Mouse (Mus musculus): Measurements from ENCODE around the gene Sstr3. TPM values are rescaled to one million over a fixed set of nuclear protein-coding genes. Genes with fewer than 3 reads are reported as not detected.

The Sstr3 gene
- polyA plus RNA-seq, 1 experiment from 2014 or later, result 0.64 TPM

DNA sequence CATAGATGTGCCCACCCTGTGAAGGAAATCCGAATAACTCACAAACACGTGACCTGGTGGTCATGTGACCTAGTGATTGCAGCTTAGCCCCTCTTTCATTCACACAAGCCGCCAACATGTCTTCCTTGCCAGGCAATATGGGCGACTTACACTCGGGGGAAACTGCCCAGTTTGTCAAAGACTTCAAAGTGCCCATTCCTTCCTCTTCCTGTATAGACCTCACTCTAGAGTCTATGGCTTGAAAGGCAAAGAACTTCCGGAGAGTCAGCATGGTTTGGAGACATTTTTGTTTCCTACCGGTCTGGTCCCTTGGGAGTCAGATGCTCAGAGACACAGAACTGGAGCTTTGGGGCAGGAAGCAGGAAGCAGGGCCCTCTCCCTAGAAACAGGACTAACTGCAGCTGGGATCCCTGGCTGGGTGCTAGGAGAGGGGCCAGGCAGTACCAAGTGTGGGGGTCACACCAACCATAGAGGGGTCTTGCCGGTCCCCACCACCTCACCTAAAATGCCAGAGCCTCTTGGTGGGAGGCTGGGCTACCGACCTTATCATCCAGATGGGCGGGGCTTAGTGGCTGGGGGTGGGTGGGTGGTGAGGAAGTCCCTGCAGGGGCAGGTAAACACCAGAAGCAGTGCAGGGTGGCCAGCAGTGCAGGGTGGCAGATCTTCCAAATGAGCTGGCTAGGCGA lies 15.6 kb downstream of the Sstr3 start:
- DNase-seq (ENCODE audit: low spot score) (no peak), ATAC-seq (ENCODE audit: low FRiP score) (no peak)
- H3K9me3 ChIP-seq (ENCODE audit: control insufficient read depth, low read length), result no peaks in the 10 kb centered on the region
- H3K36me3 ChIP-seq (replicated peaks; ENCODE audit: control insufficient read depth, insufficient read depth), result no peaks in the 10 kb centered on the region
- peak overlapping the region; percentile 21 for H3K4me3 ChIP-seq (replicated peaks; ENCODE audit: low read length)
- H3K27me3 ChIP-seq (ENCODE audit: control insufficient read depth, insufficient read depth, low read length), result no peaks in the 10 kb centered on the region
- H3K4me2 ChIP-seq (replicated peaks), result peak overlapping the region; percentile 42
- peaks cover 26% of the 10 kb centered on the region for H3K4me1 ChIP-seq (replicated peaks; ENCODE audit: control insufficient read depth, insufficient read depth, low read length)
- no peak overlapping the region; the same call in 1 of the 2 replicates for H3K27ac ChIP-seq
- 58% methylated on average over 10 of the region's 11 CpGs for WGBS
- peak overlapping the region; percentile 31 for H3K9ac ChIP-seq

DNA sequence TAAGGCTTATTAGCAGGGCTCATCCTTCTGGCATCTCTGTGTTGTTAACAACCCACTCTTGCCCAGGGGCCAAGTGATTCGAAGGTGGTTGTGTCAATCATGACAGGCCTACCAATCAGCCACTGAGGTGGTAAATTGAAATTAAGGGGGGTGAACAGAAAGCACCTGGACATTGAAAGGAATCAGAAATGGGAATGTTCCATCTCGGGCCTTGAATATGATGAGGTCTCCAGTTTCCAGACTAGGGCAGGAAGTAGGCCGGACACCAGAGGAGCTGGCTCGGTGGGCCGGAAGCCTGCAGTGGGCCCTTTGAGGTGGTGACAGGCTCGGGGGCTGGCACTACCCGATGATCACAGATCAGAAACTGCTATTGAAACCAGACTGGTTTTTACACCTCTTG lies 16.5 kb downstream of the Sstr3 start:
- Histone ChIP-seq H3K9ac (no peak overlapping the region), H3K4me2 (replicated peaks) (0 out of 2 replicates have a peak overlapping the region, but pooled peaks have one; percentile 42), H3K9me3 (ENCODE audit: control insufficient read depth, low read length) (no peaks in the 10 kb centered on the region), H3K36me3 (replicated peaks; ENCODE audit: control insufficient read depth, insufficient read depth) (no peaks in the 10 kb centered on the region), H3K4me3 (replicated peaks; ENCODE audit: low read length) (no peak overlapping the region), H3K27ac (0 out of 2 replicates have a peak overlapping the region, but pooled peaks have one; percentile 5), H3K4me1 (replicated peaks; ENCODE audit: control insufficient read depth, insufficient read depth, low read length) (peaks cover 26% of the 10 kb centered on the region), H3K27me3 (ENCODE audit: control insufficient read depth, insufficient read depth, low read length) (no peaks in the 10 kb centered on the region)
- 86% methylated on average over 7 of the region's 7 CpGs for WGBS
- ATAC-seq (ENCODE audit: low FRiP score), result no peak
- DNase-seq (ENCODE audit: low spot score), result no peak

DNA sequence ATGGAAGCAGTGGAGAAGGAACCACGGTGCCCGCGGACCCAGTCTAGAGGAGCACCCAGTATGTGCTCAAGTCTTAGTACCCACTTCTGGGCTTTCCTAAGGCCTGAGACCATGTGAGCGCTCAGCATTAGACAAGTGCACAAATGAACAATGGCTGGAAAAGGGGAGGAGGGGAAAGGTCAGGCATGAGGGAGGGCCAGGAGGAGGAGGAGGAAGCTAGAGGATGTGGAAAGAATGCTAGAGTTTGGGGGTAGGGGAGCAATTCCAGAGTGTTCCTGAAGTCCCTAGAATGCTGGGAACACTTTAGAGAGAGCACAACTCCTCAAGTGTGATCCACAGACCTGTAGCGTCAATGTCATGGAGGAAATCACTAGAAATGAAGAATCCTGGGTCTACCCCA lies 20.3 kb downstream of the Sstr3 start:
- Histone ChIP-seq H3K4me3 (replicated peaks; ENCODE audit: low read length) (no peak overlapping the region), H3K36me3 (replicated peaks; ENCODE audit: control insufficient read depth, insufficient read depth) (no peaks in the 10 kb centered on the region), H3K27ac (no peak overlapping the region), H3K4me1 (replicated peaks; ENCODE audit: control insufficient read depth, insufficient read depth, low read length) (peaks cover 9% of the 10 kb centered on the region), H3K27me3 (ENCODE audit: control insufficient read depth, insufficient read depth, low read length) (no peaks in the 10 kb centered on the region), H3K9ac (no peak overlapping the region), H3K9me3 (ENCODE audit: control insufficient read depth, low read length) (no peaks in the 10 kb centered on the region), H3K4me2 (replicated peaks) (no peak overlapping the region)
- DNase-seq (ENCODE audit: low spot score) (no peak), ATAC-seq (ENCODE audit: low FRiP score) (no peak)
- 82% methylated on average over 5 of the region's 5 CpGs for WGBS

DNA sequence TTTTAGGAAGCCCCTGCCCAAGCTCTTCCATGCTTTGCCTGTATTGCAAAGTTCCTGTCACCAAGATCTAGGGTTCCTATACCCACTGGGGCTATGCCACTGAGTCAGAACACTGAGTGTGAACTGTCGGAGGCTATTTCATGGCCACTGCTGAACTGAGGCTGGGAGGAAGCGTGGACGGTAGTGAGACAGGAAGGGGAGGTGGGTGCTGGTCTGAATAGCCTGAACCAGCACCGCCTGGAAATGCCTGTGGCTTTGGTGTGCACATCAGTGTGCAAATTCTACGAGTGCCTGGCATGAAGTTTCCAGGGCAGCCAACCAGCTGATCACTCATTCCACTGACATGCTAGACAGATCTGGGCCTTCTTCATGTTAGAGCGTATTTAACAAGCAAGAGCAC lies 22.6 kb downstream of the Sstr3 start:
- ATAC-seq (ENCODE audit: low FRiP score), result no peak
- Histone ChIP-seq H3K36me3 (replicated peaks; ENCODE audit: control insufficient read depth, insufficient read depth) (no peaks in the 10 kb centered on the region), H3K4me1 (replicated peaks; ENCODE audit: control insufficient read depth, insufficient read depth, low read length) (no peaks in the 10 kb centered on the region), H3K27ac (no peak overlapping the region), H3K27me3 (ENCODE audit: control insufficient read depth, insufficient read depth, low read length) (no peaks in the 10 kb centered on the region), H3K9ac (no peak overlapping the region), H3K4me2 (replicated peaks) (no peak overlapping the region), H3K9me3 (ENCODE audit: control insufficient read depth, low read length) (no peaks in the 10 kb centered on the region), H3K4me3 (replicated peaks; ENCODE audit: low read length) (no peak overlapping the region)
- WGBS, result 81% methylated on average over 6 of the region's 6 CpGs
- DNase-seq (ENCODE audit: low spot score), result no peak

DNA sequence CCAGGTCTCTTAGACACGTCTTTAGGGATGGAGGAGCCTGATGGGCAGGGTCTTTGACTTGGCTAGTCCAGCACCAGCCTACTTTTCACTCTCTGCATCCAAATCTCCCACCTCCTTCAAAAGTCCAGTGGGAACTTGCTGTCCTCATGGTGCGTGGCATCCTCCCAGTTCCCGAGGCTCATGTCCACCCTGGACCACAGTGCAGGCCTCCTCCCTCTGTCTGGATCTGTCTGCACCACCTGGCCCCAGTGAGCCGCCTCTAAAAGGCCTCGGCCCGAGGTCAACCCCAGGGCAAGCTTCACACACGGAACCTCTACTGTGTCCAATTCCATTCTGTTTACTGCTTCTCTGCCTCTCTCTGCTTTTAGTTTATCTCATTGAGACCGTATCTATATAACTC lies 23.2 kb downstream of the Sstr3 start:
- 75% methylated on average over 8 of the region's 8 CpGs for whole genome bisulfite sequencing
- no peak overlapping the region for H3K27ac ChIP-seq
- no peak overlapping the region for H3K4me3 ChIP-seq (replicated peaks; ENCODE audit: low read length)
- H3K4me1 ChIP-seq (replicated peaks; ENCODE audit: control insufficient read depth, insufficient read depth, low read length), result no peaks in the 10 kb centered on the region
- H3K4me2 ChIP-seq (replicated peaks), result no peak overlapping the region
- no peaks in the 10 kb centered on the region for H3K9me3 ChIP-seq (ENCODE audit: control insufficient read depth, low read length)
- DNase-seq (ENCODE audit: low spot score) (no peak), ATAC-seq (ENCODE audit: low FRiP score) (no peak)
- H3K27me3 ChIP-seq (ENCODE audit: control insufficient read depth, insufficient read depth, low read length), result no peaks in the 10 kb centered on the region
- no peaks in the 10 kb centered on the region for H3K36me3 ChIP-seq (replicated peaks; ENCODE audit: control insufficient read depth, insufficient read depth)
- H3K9ac ChIP-seq, result no peak overlapping the region

DNA sequence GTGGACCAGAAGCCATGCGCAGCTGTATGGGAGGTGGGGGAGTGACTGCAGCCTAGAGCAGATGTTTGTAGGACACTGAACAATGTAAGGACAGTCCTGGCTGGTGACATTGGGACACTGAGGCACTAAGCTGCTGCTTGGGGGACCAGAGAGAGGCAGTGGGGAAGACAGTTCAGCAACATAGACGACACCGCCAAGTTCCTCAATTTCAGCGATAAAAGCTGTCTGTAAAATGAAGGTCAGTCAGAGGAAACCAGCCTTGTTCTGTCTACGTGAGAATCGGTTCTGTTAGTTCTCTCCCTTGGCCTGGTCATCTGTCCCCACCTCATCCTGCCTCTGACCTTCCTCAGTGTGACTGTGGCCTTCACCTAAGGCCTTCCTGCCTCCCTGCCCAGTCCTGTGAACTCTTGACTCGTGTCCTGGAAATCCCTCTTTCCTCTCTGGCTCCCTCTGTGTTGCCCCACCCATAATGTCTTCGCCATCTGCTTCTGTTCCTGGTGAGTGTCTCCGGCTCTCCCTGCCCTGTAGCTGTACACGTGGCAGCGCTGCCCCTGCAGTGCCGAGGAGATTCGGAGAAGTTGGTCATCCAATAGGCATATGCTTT lies 24.3 kb downstream of the Sstr3 start:
- Histone ChIP-seq H3K4me3 (replicated peaks; ENCODE audit: low read length) (no peak overlapping the region), H3K27me3 (ENCODE audit: control insufficient read depth, insufficient read depth, low read length) (no peaks in the 10 kb centered on the region), H3K36me3 (replicated peaks; ENCODE audit: control insufficient read depth, insufficient read depth) (no peaks in the 10 kb centered on the region), H3K27ac (no peak overlapping the region), H3K9me3 (ENCODE audit: control insufficient read depth, low read length) (no peaks in the 10 kb centered on the region), H3K4me2 (replicated peaks) (no peak overlapping the region), H3K4me1 (replicated peaks; ENCODE audit: control insufficient read depth, insufficient read depth, low read length) (no peaks in the 10 kb centered on the region), H3K9ac (no peak overlapping the region)
- DNase-seq (ENCODE audit: low spot score) (no peak), ATAC-seq (ENCODE audit: low FRiP score) (no peak)
- 78% methylated on average over 13 of the region's 13 CpGs for WGBS

DNA sequence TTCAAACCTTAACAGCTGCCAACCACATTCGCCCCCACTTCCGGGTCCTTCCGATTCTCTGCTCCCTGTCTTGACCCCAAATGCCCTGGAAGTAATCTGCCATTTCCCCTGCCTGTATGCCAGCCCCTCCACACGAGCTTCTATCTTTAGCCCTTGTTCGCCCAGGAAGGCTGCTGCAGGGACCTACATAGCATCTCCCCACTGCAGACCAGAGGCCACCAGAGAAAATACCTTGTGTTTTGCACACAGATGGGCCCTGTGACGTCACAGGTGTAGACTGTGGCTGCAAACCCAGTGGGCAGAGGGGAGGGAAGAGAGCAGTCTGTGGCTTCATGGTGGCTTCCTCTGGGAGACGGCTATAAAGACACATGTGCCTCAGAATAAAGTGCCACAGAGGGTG lies 26.3 kb downstream of the Sstr3 start:
- no peak for ATAC-seq (ENCODE audit: low FRiP score)
- no peak overlapping the region for H3K4me2 ChIP-seq (replicated peaks)
- 70% methylated on average over 7 of the region's 7 CpGs for WGBS

DNA sequence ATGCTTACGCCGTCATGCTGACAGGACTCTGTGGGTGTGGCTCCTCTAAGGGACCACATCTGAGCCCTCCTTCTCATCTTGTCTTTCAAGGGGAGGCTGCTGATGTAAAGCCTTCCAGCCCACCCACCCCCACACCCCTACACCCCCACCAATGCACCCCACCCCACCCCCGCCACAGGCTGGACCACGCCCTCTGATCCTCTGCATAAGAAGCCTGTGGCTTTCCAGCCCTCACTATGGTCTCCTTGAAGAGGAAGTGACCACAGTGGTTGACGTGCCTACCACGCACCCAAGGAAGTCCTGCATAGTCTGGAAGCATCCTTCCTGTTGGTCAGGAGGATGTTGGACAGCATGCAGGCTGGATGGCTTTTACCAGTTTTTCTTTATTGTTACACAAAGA lies 28.7 kb downstream of the Sstr3 start:
- H3K9ac ChIP-seq, result no peak overlapping the region
- H3K4me1 ChIP-seq (replicated peaks; ENCODE audit: control insufficient read depth, insufficient read depth, low read length), result 0 out of 2 replicates have a peak, but pooled peaks cover 3% of the 10 kb centered on the region
- no peak overlapping the region for H3K4me3 ChIP-seq (replicated peaks; ENCODE audit: low read length)
- H3K9me3 ChIP-seq (ENCODE audit: control insufficient read depth, low read length), result no peaks in the 10 kb centered on the region
- ATAC-seq (ENCODE audit: low FRiP score) (no peak), DNase-seq (ENCODE audit: low spot score) (no peak)
- H3K27ac ChIP-seq, result no peak overlapping the region
- no peaks in the 10 kb centered on the region for H3K36me3 ChIP-seq (replicated peaks; ENCODE audit: control insufficient read depth, insufficient read depth)
- no peaks in the 10 kb centered on the region for H3K27me3 ChIP-seq (ENCODE audit: control insufficient read depth, insufficient read depth, low read length)
- 82% methylated on average over 6 of the region's 6 CpGs for WGBS
- H3K4me2 ChIP-seq (replicated peaks), result no peak overlapping the region

More for the DNA sequence above, 26.3 kb downstream of the Sstr3 start:
- no peaks in the 10 kb centered on the region for H3K36me3 ChIP-seq (replicated peaks; ENCODE audit: control insufficient read depth, insufficient read depth)
- H3K9me3 ChIP-seq (ENCODE audit: control insufficient read depth, low read length), result no peaks in the 10 kb centered on the region
- no peak overlapping the region for H3K9ac ChIP-seq
- 0 out of 2 replicates have a peak, but pooled peaks cover 3% of the 10 kb centered on the region for H3K4me1 ChIP-seq (replicated peaks; ENCODE audit: control insufficient read depth, insufficient read depth, low read length)
- DNase-seq (ENCODE audit: low spot score), result no peak
- H3K27ac ChIP-seq, result no peak overlapping the region
- no peaks in the 10 kb centered on the region for H3K27me3 ChIP-seq (ENCODE audit: control insufficient read depth, insufficient read depth, low read length)
- no peak overlapping the region for H3K4me3 ChIP-seq (replicated peaks; ENCODE audit: low read length)

DNA sequence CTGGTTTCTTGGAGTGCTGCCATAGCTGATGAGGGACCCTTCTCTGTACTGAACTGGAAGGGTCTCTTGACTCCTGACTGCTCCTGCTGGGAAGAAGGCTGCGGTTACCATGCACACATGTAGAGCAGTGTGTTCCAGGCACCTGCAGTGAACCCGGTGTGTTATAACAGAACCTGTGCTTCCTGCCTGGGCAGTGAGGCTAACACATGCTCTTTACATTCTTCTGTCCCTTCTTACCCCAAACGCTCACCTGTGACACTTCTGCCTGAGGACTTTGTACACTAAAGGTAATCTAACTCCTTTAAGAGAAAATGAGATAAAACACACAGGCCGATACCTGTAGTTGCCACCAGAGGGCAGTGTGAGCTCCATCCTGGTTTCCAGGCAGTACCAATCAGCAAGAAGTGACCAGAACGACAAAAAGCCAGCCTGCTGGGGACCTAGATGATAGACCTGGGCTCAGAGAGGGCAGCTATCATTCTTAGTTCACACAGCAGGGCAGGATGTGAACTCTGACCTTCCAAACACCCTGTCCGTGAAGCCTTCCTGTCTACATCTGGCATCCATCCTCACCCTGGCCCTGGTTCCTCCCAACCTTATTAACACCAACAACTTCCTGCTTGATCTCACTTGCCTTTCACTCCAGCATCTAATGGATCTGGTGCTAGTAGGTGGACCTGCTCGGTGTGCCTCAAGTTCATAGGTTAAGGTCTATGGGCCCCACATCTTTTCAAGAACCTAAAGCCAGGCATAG lies 29.9 kb downstream of the Sstr3 start:
- 33% methylated on average over 7 of the region's 7 CpGs for WGBS
- Histone ChIP-seq H3K4me2 (replicated peaks) (no peak overlapping the region), H3K27me3 (ENCODE audit: control insufficient read depth, insufficient read depth, low read length) (no peaks in the 10 kb centered on the region), H3K27ac (no peak overlapping the region), H3K9me3 (ENCODE audit: control insufficient read depth, low read length) (no peaks in the 10 kb centered on the region), H3K36me3 (replicated peaks; ENCODE audit: control insufficient read depth, insufficient read depth) (no peaks in the 10 kb centered on the region), H3K4me3 (replicated peaks; ENCODE audit: low read length) (no peak overlapping the region), H3K4me1 (replicated peaks; ENCODE audit: control insufficient read depth, insufficient read depth, low read length) (peaks cover 10% of the 10 kb centered on the region), H3K9ac (no peak overlapping the region)
- DNase-seq (ENCODE audit: low spot score) (peak; percentile 85), ATAC-seq (ENCODE audit: low FRiP score) (peak; percentile 46; the same call in 1 of the 2 replicates)

Data from hindbrain, embryonic 14.5 days (tissue).